Comparison of ENCODE assay signal across 26 mouse cellular contexts in the genomic region with DNA sequence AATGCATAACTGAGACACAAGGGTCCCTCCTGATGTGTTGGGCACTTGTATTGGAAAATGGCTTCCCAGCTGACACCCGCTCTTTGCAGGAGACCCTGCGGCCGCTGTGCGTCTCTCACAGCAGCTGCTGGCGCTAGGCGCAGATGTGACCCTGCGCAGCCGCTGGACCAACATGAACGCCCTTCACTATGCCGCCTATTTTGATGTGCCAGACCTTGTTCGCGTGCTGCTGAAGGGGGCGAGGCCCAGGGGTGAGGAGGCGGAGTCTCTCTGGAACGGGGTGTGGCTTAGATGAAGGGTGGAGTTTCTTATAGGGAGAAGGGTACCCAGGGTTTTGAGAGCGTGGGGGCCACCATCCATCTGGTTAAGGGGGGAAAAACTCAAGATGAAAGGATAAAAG. TPM values are rescaled to one million over a fixed set of nuclear protein-coding genes. Genes with fewer than 3 reads are reported as not detected.
A peak's percentile ranks its signal among the peaks of the same experiment; 100 is the strongest.
DNase-seq lines count a peak whose midpoint lies in the region; ATAC-seq lines count a peak whose summit lies in the region.
"Had no signal": no experiment of that assay in that cellular context is flagged by ENCODE, and none has a peak within 500 bp of the region (broad histone marks: within the 10 kb centered on the region; RNA-seq: fewer than 3 reads in every experiment).

No protein-coding gene starts in this region.

- ATAC-seq in midbrain, embryonic 11.5 days (ENCODE audit: low FRiP score): no peak
- ATAC-seq: forebrain, embryonic 15.5 days; hindbrain, postnatal 0 days; inflammation-experienced regulatory T-cells, adult 6 months had no signal

- no peak overlapping the region for H3K9ac ChIP-seq in midbrain, embryonic 11.5 days (ENCODE audit: low read length)
- H3K9ac ChIP-seq: embryonic facial prominence, embryonic 13.5 days; forebrain, embryonic 12.5 days; forebrain, embryonic 15.5 days; heart, embryonic 13.5 days; hindbrain, embryonic 14.5 days had no signal

- H3K4me1 ChIP-seq in midbrain, embryonic 11.5 days (ENCODE audit: control insufficient read depth, insufficient read depth, low read length): peaks cover 2% of the 10 kb centered on the region; the same call in 1 of the 2 replicates
- peaks cover 18% of the 10 kb centered on the region for H3K4me1 ChIP-seq in midbrain, embryonic 10.5 days

- H3K36me3 ChIP-seq in midbrain, embryonic 11.5 days (ENCODE audit: control insufficient read depth, insufficient read depth, low read length): peaks cover 27% of the 10 kb centered on the region
- peaks cover 94% of the 10 kb centered on the region for H3K36me3 ChIP-seq in midbrain, embryonic 10.5 days

- peak; percentile 71 for DNase-seq in cerebellum, adult 9-11 months
- DNase-seq in cerebellum, postnatal 14 days: no peak
- DNase-seq in midbrain, embryonic 11.5 days (ENCODE audit: low spot score, missing footprints): peak; percentile 35
- no peak for DNase-seq in midbrain, embryonic 10.5 days (ENCODE audit: low spot score)
- peak; percentile 78 for DNase-seq in R1 (ENCODE audit: low read depth, low spot score)
- DNase-seq in frontal cortex, postnatal 36 days (ENCODE audit: low spot score in 2 of 2): no peak
- DNase-seq: adrenal gland, postnatal 10 days; adrenal gland, postnatal 36 days; cerebellum, adult 11 months; embryo, embryonic 11 days; gastrocnemius, postnatal 10 days; gastrocnemius, postnatal 36 days; heart, adult 2 months; heart, postnatal 14 days; heart, postnatal 4 days; kidney, adult 18-20 months had no signal

- no peak overlapping the region for H3K4me3 ChIP-seq in midbrain, embryonic 11.5 days (ENCODE audit: low read depth, low read length)
- H3K4me3 ChIP-seq in midbrain, embryonic 10.5 days: no peak overlapping the region
- H3K4me3 ChIP-seq: embryonic facial prominence, embryonic 10.5 days; embryonic facial prominence, embryonic 13.5 days; erythroblast, embryonic 14.5 days; forebrain, embryonic 12.5 days; forebrain, embryonic 15.5 days; heart, adult 2 months; heart, embryonic 10.5 days; heart, embryonic 13.5 days had no signal

- H3K4me2 ChIP-seq in midbrain, embryonic 11.5 days: no peak overlapping the region
- H3K4me2 ChIP-seq: embryonic facial prominence, embryonic 13.5 days; forebrain, embryonic 12.5 days; forebrain, embryonic 15.5 days; heart, embryonic 13.5 days; hindbrain, embryonic 14.5 days had no signal

- H3K9me3 ChIP-seq in midbrain, embryonic 11.5 days (ENCODE audit: control insufficient read depth, low read length): no peaks in the 10 kb centered on the region
- H3K9me3 ChIP-seq in midbrain, embryonic 10.5 days (replicated peaks): no peaks in the 10 kb centered on the region
- H3K9me3 ChIP-seq: embryonic facial prominence, embryonic 10.5 days; embryonic facial prominence, embryonic 13.5 days; forebrain, embryonic 12.5 days; forebrain, embryonic 15.5 days; heart, embryonic 10.5 days; heart, embryonic 13.5 days had no signal

- no peaks in the 10 kb centered on the region for H3K27me3 ChIP-seq in midbrain, embryonic 11.5 days (ENCODE audit: control insufficient read depth, insufficient read depth, low read length)
- H3K27me3 ChIP-seq in midbrain, embryonic 10.5 days (ENCODE audit: low read depth, poor library complexity, severe bottlenecking): no peaks in the 10 kb centered on the region
- H3K27me3 ChIP-seq: embryonic facial prominence, embryonic 13.5 days; forebrain, embryonic 12.5 days; forebrain, embryonic 15.5 days; heart, embryonic 13.5 days had no signal

- 86% methylated on average over 16 of the region's 16 CpGs for whole genome bisulfite sequencing in midbrain, embryonic 11.5 days
- WGBS in midbrain, embryonic 10.5 days: 86% methylated on average over 16 of the region's 16 CpGs

- H3K27ac ChIP-seq in midbrain, embryonic 11.5 days (ENCODE audit: low read depth, low read length): no peak overlapping the region
- H3K27ac ChIP-seq in midbrain, embryonic 10.5 days (replicated peaks): no peak overlapping the region
- H3K27ac ChIP-seq: embryonic facial prominence, embryonic 10.5 days; embryonic facial prominence, embryonic 13.5 days; forebrain, embryonic 12.5 days; forebrain, embryonic 15.5 days; heart, adult 2 months; heart, embryonic 10.5 days; heart, embryonic 13.5 days; hindbrain, embryonic 14.5 days; hindbrain, postnatal 0 days had no signal

RNA-seq across cellular contexts. Expression of a gene that starts 5.7 kb away (rescaled TPM):
- 66.6 and 92.0 TPM in 2 replicates for polyA plus RNA-seq in midbrain, embryonic 11.5 days (2014; fragmentation: Nextera tagmentation; extraction: Ambion mirVana)
- polyA plus RNA-seq in midbrain, embryonic 10.5 days (2016; fragmentation: Nextera tagmentation; extraction: Ambion mirVana): 54.9 and 76.3 TPM in 2 replicates
- polyA plus RNA-seq: erythroblast, embryonic 14.5 days had no signal

RNA-seq across cellular contexts. Expression of a gene that starts 11.3 kb away (rescaled TPM):
- polyA plus RNA-seq in midbrain, embryonic 11.5 days (2014; fragmentation: Nextera tagmentation; extraction: Ambion mirVana): 84.3 and 86.0 TPM in 2 replicates
- polyA plus RNA-seq in midbrain, embryonic 10.5 days (2016; fragmentation: Nextera tagmentation; extraction: Ambion mirVana): 95.4 and 96.9 TPM in 2 replicates

RNA-seq across cellular contexts. Expression of a gene that starts 17.0 kb away (rescaled TPM):
- 11.3 and 11.5 TPM in 2 replicates for polyA plus RNA-seq in midbrain, embryonic 11.5 days (2014; fragmentation: Nextera tagmentation; extraction: Ambion mirVana)
- 18.0 and 21.6 TPM in 2 replicates for polyA plus RNA-seq in midbrain, embryonic 10.5 days (2016; fragmentation: Nextera tagmentation; extraction: Ambion mirVana)

RNA-seq across cellular contexts. Expression of a gene that starts 17.3 kb away (rescaled TPM):
- 8.2 and 8.4 TPM in 2 replicates for polyA plus RNA-seq in midbrain, embryonic 11.5 days (2014; fragmentation: Nextera tagmentation; extraction: Ambion mirVana)
- polyA plus RNA-seq in midbrain, embryonic 10.5 days (2016; fragmentation: Nextera tagmentation; extraction: Ambion mirVana): 13.7 and 14.8 TPM in 2 replicates

RNA-seq across cellular contexts. Expression of a gene that starts 17.4 kb away (rescaled TPM):
- polyA plus RNA-seq in midbrain, embryonic 11.5 days (2014; fragmentation: Nextera tagmentation; extraction: Ambion mirVana): 0.19 and 0.28 TPM in 2 replicates
- polyA plus RNA-seq in midbrain, embryonic 10.5 days (2016; fragmentation: Nextera tagmentation; extraction: Ambion mirVana): 0.32 and 0.55 TPM in 2 replicates
- polyA plus RNA-seq: erythroblast, embryonic 14.5 days had no signal

Comparison
In these comparisons a context has a peak if more than half of its experiments do, and no peak if none do; other contexts are left out.
1. DNase-seq: peak in cerebellum, adult 9-11 months (single experiment), midbrain, embryonic 11.5 days (single experiment) and R1 (single experiment); none in cerebellum, postnatal 14 days (0 of 2), midbrain, embryonic 10.5 days (single experiment) and frontal cortex, postnatal 36 days (0 of 2).